ENCODE assay signal across 26 mouse cellular contexts in genomic region chr17:71177949-71178348, GRCm38 (mm10). TPM values are rescaled to one million over a fixed set of nuclear protein-coding genes. Genes with fewer than 3 reads are reported as not detected.
DNase-seq lines count a peak whose midpoint lies in the region; ATAC-seq and TF ChIP-seq lines count a peak whose summit lies in the region.
"Had no signal": no experiment of that assay in that cellular context is flagged by ENCODE, and none has a peak within 500 bp of the region (broad histone marks: within the 10 kb centered on the region; RNA-seq: fewer than 3 reads in every experiment).

No protein-coding gene starts in this region.

- H3K36me3 ChIP-seq in CH12.LX (replicated peaks in 1 of 2; ENCODE audit: control insufficient read depth in 1 of 2, insufficient read depth in 1 of 2, low read length in 1 of 2) = no peaks in the 10 kb centered on the region
- peaks cover 0 to 22% of the 10 kb centered on the region in 2 experiments; a peak in 2 of 4 replicates for H3K36me3 ChIP-seq in MEL (ENCODE audit: control insufficient read depth in 1 of 2, insufficient read depth in 2 of 2, low read length in 2 of 2)
- no peaks in the 10 kb centered on the region for H3K36me3 ChIP-seq in liver, postnatal 0 days (replicated peaks; ENCODE audit: insufficient read depth, low read length)
- H3K36me3 ChIP-seq: embryonic facial prominence, embryonic 13.5 days; forebrain, embryonic 10.5 days; heart, embryonic 12.5 days; hindbrain, embryonic 10.5 days; hindbrain, embryonic 15.5 days; kidney, embryonic 15.5 days; midbrain, embryonic 13.5 days had no signal

- in situ Hi-C loops in CH12.LX (cut with MboI; ENCODE audit: low pct_ligation_motif_present, low pct_unique_long_range_greater_than_20kb, low sequenced_read_pairs) = no loop called here

- TF ChIP-seq POLR2A in CH12.LX (IDR thresholded peaks at IDR 0.05; ENCODE audit: low read depth, low read length) (no peak), MEL (IDR thresholded peaks at IDR 0.05; ENCODE audit: control insufficient read depth in 1 of 2, insufficient read depth in 1 of 2, low read depth in 1 of 2, low read length in 2 of 2, poor library complexity in 1 of 2) (no peak)

- TF ChIP-seq EP300 in CH12.LX (IDR thresholded peaks at IDR 0.05; ENCODE audit: low read length) (no peak), MEL (IDR thresholded peaks at IDR 0.05; ENCODE audit: low read depth in 1 of 2, low read length in 2 of 2) (peak; percentile 34 to 43; a peak in 3 of 4 replicates)
- no peak for TF ChIP-seq EP300 in liver, postnatal 0 days (IDR thresholded peaks at IDR 0.05; ENCODE audit: low read depth)

- H3K4me2 ChIP-seq in CH12.LX (ENCODE audit: insufficient read depth, low read depth, poor library complexity, severe bottlenecking) = no peak overlapping the region
- H3K4me2 ChIP-seq in liver, postnatal 0 days (ENCODE audit: low read depth, low read length) = peak overlapping the region; percentile 20; the same call in 1 of the 2 replicates
- H3K4me2 ChIP-seq: hindbrain, embryonic 15.5 days; lung, embryonic 14.5 days; midbrain, embryonic 13.5 days had no signal

- H3K79me2 ChIP-seq in CH12.LX (replicated peaks; ENCODE audit: control insufficient read depth, extremely low read depth, insufficient read depth, poor library complexity, severe bottlenecking) (no peaks in the 10 kb centered on the region), MEL (ENCODE audit: control insufficient read depth, insufficient read depth, low read length, poor library complexity) (no peaks in the 10 kb centered on the region; the same call in 1 of the 2 replicates)

- H3K9me3 ChIP-seq in CH12.LX (replicated peaks; ENCODE audit: low read length) (no peaks in the 10 kb centered on the region), MEL (replicated peaks; ENCODE audit: insufficient read depth, low read length) (no peaks in the 10 kb centered on the region)
- no peaks in the 10 kb centered on the region for H3K9me3 ChIP-seq in liver, postnatal 0 days (ENCODE audit: low read length)
- H3K9me3 ChIP-seq: embryonic facial prominence, embryonic 13.5 days; forebrain, embryonic 10.5 days; heart, embryonic 12.5 days; hindbrain, embryonic 10.5 days; hindbrain, embryonic 15.5 days; kidney, embryonic 15.5 days; midbrain, embryonic 13.5 days had no signal

- intact Hi-C loops in left cerebral cortex, adult 2 months (cut with DNase I) = no loop called here

- TF ChIP-seq RAD21 in CH12.LX (IDR thresholded peaks at IDR 0.05; ENCODE audit: low read depth, low read length) = no peak
- no peak for TF ChIP-seq RAD21 in MEL (IDR thresholded peaks at IDR 0.05; ENCODE audit: low read depth, low read length)

- no peak overlapping the region for H3K9ac ChIP-seq in CH12.LX (ENCODE audit: insufficient read depth, low read depth)
- H3K9ac ChIP-seq in MEL (ENCODE audit: control insufficient read depth, low read depth, low read length, poor library complexity, severe bottlenecking) = no peak overlapping the region
- H3K9ac ChIP-seq in liver, postnatal 0 days (replicated peaks) = no peak overlapping the region
- H3K9ac ChIP-seq: embryonic facial prominence, embryonic 13.5 days; hindbrain, embryonic 15.5 days; kidney, embryonic 15.5 days; liver, embryonic 14.5 days; lung, embryonic 14.5 days; midbrain, embryonic 13.5 days had no signal

- TF ChIP-seq CTCF in left cerebral cortex, adult 2 months (IDR thresholded peaks at IDR 0.05) = no peak
- TF ChIP-seq CTCF in CH12.LX (conservative IDR thresholded peaks at IDR 0.05 in 1 of 2, IDR thresholded peaks at IDR 0.05 in 1 of 2; ENCODE audit: low read depth in 2 of 2, low read length in 2 of 2) (no peak), MEL (IDR thresholded peaks at IDR 0.05 in 2 of 3, conservative IDR thresholded peaks at IDR 0.05 in 1 of 3; ENCODE audit: control insufficient read depth in 1 of 3, insufficient read depth in 1 of 3, low read depth in 2 of 3, low read length in 3 of 3, poor library complexity in 1 of 3, severe bottlenecking in 1 of 3) (no peak)
- no peak for TF ChIP-seq CTCF in liver, postnatal 0 days (IDR thresholded peaks at IDR 0.05; ENCODE audit: low read depth)

- dilution Hi-C loops in CH12.LX (cut with MboI; ENCODE audit: extremely low pct_ligation_motif_present, extremely low pct_unique_long_range_greater_than_20kb, low sequenced_read_pairs) = no loop called here

- H3K27me3 ChIP-seq in CH12.LX (replicated peaks) (no peaks in the 10 kb centered on the region), MEL (ENCODE audit: control insufficient read depth in 1 of 2, insufficient read depth in 2 of 2, low read length in 2 of 2) (no peaks in the 10 kb centered on the region)
- no peaks in the 10 kb centered on the region for H3K27me3 ChIP-seq in liver, postnatal 0 days (ENCODE audit: insufficient read depth, low read length)
- H3K27me3 ChIP-seq: embryonic facial prominence, embryonic 13.5 days; heart, embryonic 12.5 days; hindbrain, embryonic 15.5 days; kidney, embryonic 15.5 days had no signal

- H3K27ac ChIP-seq in left cerebral cortex, adult 2 months = 0 out of 2 replicates have a peak overlapping the region, but pooled peaks have one; percentile 26
- H3K27ac ChIP-seq in CH12.LX (ENCODE audit: insufficient read depth, low read depth) (no peak overlapping the region), MEL (ENCODE audit: control insufficient read depth, low read depth, low read length) (peak overlapping the region; percentile 47; the same call in 1 of the 2 replicates)
- H3K27ac ChIP-seq in liver, postnatal 0 days (ENCODE audit: low read depth) = peak overlapping the region; percentile 3
- H3K27ac ChIP-seq: forebrain, embryonic 10.5 days; hindbrain, embryonic 10.5 days; hindbrain, embryonic 15.5 days; liver, embryonic 14.5 days; midbrain, embryonic 13.5 days had no signal

- no peak for DNase-seq in left cerebral cortex, adult 2 months (ENCODE audit: extremely low spot score in 1 of 2, low spot score in 2 of 2)
- no peak for DNase-seq in left cerebral cortex, adult 9 months (ENCODE audit: low spot score in 2 of 2)
- no peak for DNase-seq in CH12.LX (ENCODE audit: extremely low read depth)
- no peak for DNase-seq in MEL (ENCODE audit: low read depth, low spot score)
- DNase-seq in liver, postnatal 0 days = no peak
- no peak for DNase-seq in frontal cortex, postnatal 25 days (ENCODE audit: low spot score in 2 of 2)
- DNase-seq: adrenal gland, adult 8-10 months; B cell, adult 2 months; cerebellum, adult 11-12 months; cerebellum, postnatal 10 days; gastrocnemius, postnatal 14 days; kidney, adult 11 months; kidney, postnatal 36 days; layer of hippocampus, postnatal 36 days; lung, postnatal 14 days had no signal

- ATAC-seq in liver, postnatal 0 days = no peak
- ATAC-seq: forebrain, embryonic 16.5 days; inflammation-experienced regulatory T-cells, adult 6 months; midbrain, embryonic 13.5 days had no signal

- WGBS in liver, postnatal 0 days (ENCODE audit: insufficient replicate concordance) = 59% methylated on average over 2 of the region's 2 CpGs

- H3K4me1 ChIP-seq in CH12.LX (ENCODE audit: control insufficient read depth in 1 of 2, insufficient read depth in 2 of 2) (peaks cover 11 to 43% of the 10 kb centered on the region in 2 experiments; a peak in 3 of 4 replicates), MEL (ENCODE audit: control insufficient read depth in 1 of 2, insufficient read depth in 2 of 2, low read length in 2 of 2) (peaks cover 20 to 22% of the 10 kb centered on the region in 2 experiments)
- H3K4me1 ChIP-seq in liver, postnatal 0 days (ENCODE audit: insufficient read depth) = peaks cover 30% of the 10 kb centered on the region

- no peak overlapping the region for H3K4me3 ChIP-seq in left cerebral cortex, adult 2 months
- H3K4me3 ChIP-seq in CH12.LX (replicated peaks in 1 of 3; ENCODE audit: low read depth in 2 of 3, low read length in 2 of 3, poor library complexity in 1 of 3) (no peak overlapping the region), MEL (ENCODE audit: control insufficient read depth in 1 of 2, insufficient read depth in 1 of 2, low read depth in 2 of 2, low read length in 2 of 2) (no peak overlapping the region)
- H3K4me3 ChIP-seq in liver, postnatal 0 days (ENCODE audit: low read depth, low read length) = no peak overlapping the region
- H3K4me3 ChIP-seq: embryonic facial prominence, embryonic 13.5 days; forebrain, embryonic 10.5 days; heart, embryonic 12.5 days; hindbrain, embryonic 10.5 days; hindbrain, embryonic 15.5 days; kidney, embryonic 15.5 days; midbrain, embryonic 13.5 days had no signal

TF ChIP-seq in CH12.LX, 34 proteins besides CTCF, POLR2A, EP300 and RAD21:
- TF ChIP-seq USF1 (IDR thresholded peaks at IDR 0.05; ENCODE audit: low read depth, low read length) (no peak), ELF1 (IDR thresholded peaks at IDR 0.05; ENCODE audit: low read depth, low read length) (no peak), ZNF384 (IDR thresholded peaks at IDR 0.05; ENCODE audit: low read depth, low read length) (peak; percentile 74), HCFC1 (IDR thresholded peaks at IDR 0.05; ENCODE audit: low read depth, low read length) (no peak), MXI1 (IDR thresholded peaks at IDR 0.05; ENCODE audit: low read depth, low read length) (no peak)

TF ChIP-seq in MEL, 35 proteins besides CTCF, POLR2A, EP300 and RAD21:
- TF ChIP-seq SMC3 (IDR thresholded peaks at IDR 0.05; ENCODE audit: low read depth, low read length) (no peak), GATA1 (IDR thresholded peaks at IDR 0.05; ENCODE audit: low read depth, low read length) (peak; percentile 57), ZNF384 (IDR thresholded peaks at IDR 0.05; ENCODE audit: low read depth, low read length) (peak; percentile 94), MYB (IDR thresholded peaks at IDR 0.05; ENCODE audit: low read depth, low read length) (peak; percentile 22; the same call in 1 of the 2 replicates), E2F4 (IDR thresholded peaks at IDR 0.05; ENCODE audit: borderline replicate concordance, low read depth, low read length) (no peak), SIN3A (IDR thresholded peaks at IDR 0.05; ENCODE audit: low read length) (no peak)

RNA-seq across cellular contexts. Expression of gene Lpin2, which starts 4.4 kb away (rescaled TPM):
- total RNA-seq in left cerebral cortex, adult 2 months (2021) = 10 to 100 TPM; 85.2 to 86.5 TPM
- total RNA-seq in CH12.LX (2012; rRNA removed) (25.1 and 28.1 TPM in 2 replicates), CH12.LX (2014; rRNA removed) (25.4 TPM in 2 replicates), MEL (2012; rRNA removed) (22.4 and 24.4 TPM in 2 replicates)
- polyA plus RNA-seq in CH12.LX (2012; ENCODE audit: insufficient read length, low read depth) (30.4 and 31.4 TPM in 2 replicates), MEL (2012; ENCODE audit: insufficient read depth in 1 of 2, insufficient read length in 2 of 2, low read depth in 1 of 2, low replicate concordance in 2 of 2, missing spikeins in 1 of 2) (10 to 100 TPM in 1 of 2 experiments, not detected in 1; 32.1 TPM)
- 34.0 and 44.5 TPM in 2 replicates for polyA plus RNA-seq in liver, postnatal 0 days (2015; fragmentation: Nextera tagmentation; extraction: Ambion mirVana)
